Mouse (Mus musculus) left cerebral cortex, postnatal 25 days (tissue): ENCODE data around the gene Faim2. TPM values are rescaled to one million over a fixed set of nuclear protein-coding genes. Genes with fewer than 3 reads are reported as not detected.

Experiments
- total RNA-seq, 2 experiments: library from RNA; stranded (reverse); gene quantifications; 2 replicates each; pipeline ENCODE4 v1.2.3; 2021

Gene Faim2
- total RNA-seq, 2 experiments from 2014 or later: 318 to 355 TPM

Other genes starting within 250 kb of the Faim2 start
- gene Prpf40b, start 233.1 kb downstream of the Faim2 start, total RNA-seq: 10 to 100 TPM; 87.0 to 95.3 TPM
- gene Fam186b, start 232.3 kb downstream of the Faim2 start, total RNA-seq: 1 to 10 TPM; 1.6 to 1.9 TPM
- gene Fmnl3, start 157.7 kb downstream of the Faim2 start, total RNA-seq: 10 to 100 TPM in 1 of 2 experiments, 1 to 10 TPM in 1; 9.5 to 10.7 TPM
- gene Tmbim6, start 135.3 kb downstream of the Faim2 start, total RNA-seq: 100 to 1,000 TPM; 331 to 338 TPM
- 10 to 100 TPM; 16.8 to 22.3 TPM for gene Nckap5l, start 70.4 kb downstream of the Faim2 start, total RNA-seq
- 1 to 10 TPM; 4.6 to 4.9 TPM for gene Bcdin3d, start 53.4 kb downstream of the Faim2 start, total RNA-seq
- gene Aqp2, start 50.9 kb upstream of the Faim2 start, total RNA-seq: not detected
- under 1 TPM; 0.50 to 0.76 TPM for gene Aqp5, start 62.6 kb upstream of the Faim2 start, total RNA-seq
- under 1 TPM; 0.48 to 0.62 TPM for gene Aqp6, start 73.2 kb upstream of the Faim2 start, total RNA-seq
- gene Racgap1, start 123.5 kb upstream of the Faim2 start, total RNA-seq: 1 to 10 TPM; 6.8 to 9.2 TPM
- 10 to 100 TPM; 73.8 to 78.5 TPM for gene Asic1, start 142.2 kb upstream of the Faim2 start, total RNA-seq
- gene Smarcd1, start 174.0 kb upstream of the Faim2 start, total RNA-seq: 100 to 1,000 TPM; 159 to 164 TPM
- gene Gm17349, start 177.3 kb upstream of the Faim2 start, total RNA-seq: 1 to 10 TPM; 7.1 to 7.6 TPM
- gene Gpd1, start 189.3 kb upstream of the Faim2 start, total RNA-seq: 10 to 100 TPM; 86.4 to 88.3 TPM
- gene Cox14, start 197.5 kb upstream of the Faim2 start, total RNA-seq: 100 to 1,000 TPM; 126 to 128 TPM
- 10 to 100 TPM; 38.8 to 39.6 TPM for gene Cers5, start 244.7 kb upstream of the Faim2 start, total RNA-seq